Mouse (Mus musculus): Measurements from ENCODE around the gene Kdsr. TPM values are rescaled to one million over a fixed set of nuclear protein-coding genes. Genes with fewer than 3 reads are reported as not detected.

Gene Kdsr
- polyA plus RNA-seq, 1 experiment from 2014 or later: 16.1 TPM

DNA sequence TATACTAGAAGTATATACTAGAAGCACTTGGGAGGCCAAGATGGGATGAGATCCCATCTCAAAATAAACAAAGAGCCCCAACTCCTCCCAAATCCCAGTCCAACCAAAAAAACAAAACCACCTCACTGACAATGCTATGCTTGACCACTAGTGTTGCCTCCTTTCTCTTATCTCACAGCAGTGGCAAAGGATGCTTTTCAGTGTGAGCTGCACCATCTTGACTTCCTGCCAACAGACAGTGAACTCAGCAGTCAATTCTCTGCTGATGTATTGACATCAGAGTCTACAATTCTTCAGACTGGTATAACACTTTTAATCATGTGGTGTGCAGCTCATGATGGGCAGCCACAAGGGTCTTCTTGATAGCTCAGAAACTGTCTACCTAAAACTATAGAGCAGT lies 9.2 kb upstream of the Kdsr start:
- DNase-seq (ENCODE audit: low spot score): no peak
- ATAC-seq (ENCODE audit: low FRiP score): no peak
- no peaks in the 10 kb centered on the region for H3K27me3 ChIP-seq (ENCODE audit: control insufficient read depth, insufficient read depth, low read length)
- H3K4me1 ChIP-seq (replicated peaks; ENCODE audit: control insufficient read depth, insufficient read depth, low read length): no peaks in the 10 kb centered on the region
- H3K4me3 ChIP-seq (replicated peaks; ENCODE audit: low read length): no peak overlapping the region
- no peaks in the 10 kb centered on the region for H3K9me3 ChIP-seq (ENCODE audit: control insufficient read depth, low read length)
- no peak overlapping the region for H3K27ac ChIP-seq
- H3K4me2 ChIP-seq (replicated peaks): no peak overlapping the region
- H3K36me3 ChIP-seq (replicated peaks; ENCODE audit: control insufficient read depth, insufficient read depth): peaks cover 68% of the 10 kb centered on the region
- H3K9ac ChIP-seq: no peak overlapping the region

DNA sequence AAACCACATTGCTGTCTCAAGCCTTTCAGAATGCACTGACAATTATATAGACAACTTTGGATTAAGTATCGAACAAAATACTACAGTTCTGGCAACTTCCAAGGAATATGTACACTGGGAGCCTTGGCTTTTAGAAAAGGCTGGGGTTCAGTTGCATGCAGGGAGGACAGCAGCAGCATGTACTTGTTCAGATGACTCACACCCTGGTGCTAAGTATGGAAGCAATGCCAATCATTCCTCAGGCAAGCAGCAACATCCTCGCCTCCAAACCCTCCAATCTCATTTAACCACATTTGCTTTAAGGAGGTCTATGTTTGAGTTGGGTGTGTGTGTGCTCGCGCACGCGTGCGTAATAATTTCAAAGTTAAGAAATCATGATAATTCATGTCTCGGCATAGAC lies 6.2 kb upstream of the Kdsr start:
- 97% methylated on average over 8 of the region's 8 CpGs for WGBS

DNA sequence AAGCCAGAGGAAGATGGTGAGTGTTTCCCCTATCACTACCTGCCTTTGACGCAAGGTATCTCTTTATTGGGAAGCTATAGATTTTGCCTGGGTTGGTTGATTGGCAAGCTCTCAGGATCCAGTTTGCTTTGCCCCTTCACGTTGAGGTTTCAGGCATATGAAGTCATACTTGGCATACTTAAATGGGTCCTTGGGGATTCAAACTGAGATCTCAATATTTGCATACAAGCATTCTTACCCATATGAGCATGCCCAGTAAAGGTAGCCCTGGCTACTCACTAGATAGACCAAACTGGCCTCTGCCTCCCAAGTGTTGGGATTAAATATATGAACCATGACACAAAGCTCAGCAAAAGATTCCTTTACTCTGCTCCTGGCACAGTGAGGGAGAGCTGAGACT lies 5.3 kb upstream of the Kdsr start:
- H3K27me3 ChIP-seq (ENCODE audit: control insufficient read depth, insufficient read depth, low read length): no peaks in the 10 kb centered on the region
- H3K9me3 ChIP-seq (ENCODE audit: control insufficient read depth, low read length): no peaks in the 10 kb centered on the region
- no peak overlapping the region for H3K27ac ChIP-seq
- no peak overlapping the region for H3K4me2 ChIP-seq (replicated peaks)
- 93% methylated on average over 2 of the region's 2 CpGs for WGBS
- no peaks in the 10 kb centered on the region for H3K4me1 ChIP-seq (replicated peaks; ENCODE audit: control insufficient read depth, insufficient read depth, low read length)
- H3K9ac ChIP-seq: no peak overlapping the region
- DNase-seq (ENCODE audit: low spot score): no peak
- H3K4me3 ChIP-seq (replicated peaks; ENCODE audit: low read length): no peak overlapping the region
- ATAC-seq (ENCODE audit: low FRiP score): no peak
- peaks cover 43% of the 10 kb centered on the region for H3K36me3 ChIP-seq (replicated peaks; ENCODE audit: control insufficient read depth, insufficient read depth)

More for the DNA sequence above, 6.2 kb upstream of the Kdsr start:
- H3K4me2 ChIP-seq (replicated peaks): no peak overlapping the region
- no peak overlapping the region for H3K9ac ChIP-seq
- no peak for DNase-seq (ENCODE audit: low spot score)
- H3K4me1 ChIP-seq (replicated peaks; ENCODE audit: control insufficient read depth, insufficient read depth, low read length): no peaks in the 10 kb centered on the region
- H3K27me3 ChIP-seq (ENCODE audit: control insufficient read depth, insufficient read depth, low read length): no peaks in the 10 kb centered on the region
- no peak overlapping the region for H3K27ac ChIP-seq
- H3K9me3 ChIP-seq (ENCODE audit: control insufficient read depth, low read length): no peaks in the 10 kb centered on the region
- peaks cover 52% of the 10 kb centered on the region for H3K36me3 ChIP-seq (replicated peaks; ENCODE audit: control insufficient read depth, insufficient read depth)
- no peak for ATAC-seq (ENCODE audit: low FRiP score)
- no peak overlapping the region for H3K4me3 ChIP-seq (replicated peaks; ENCODE audit: low read length)

DNA sequence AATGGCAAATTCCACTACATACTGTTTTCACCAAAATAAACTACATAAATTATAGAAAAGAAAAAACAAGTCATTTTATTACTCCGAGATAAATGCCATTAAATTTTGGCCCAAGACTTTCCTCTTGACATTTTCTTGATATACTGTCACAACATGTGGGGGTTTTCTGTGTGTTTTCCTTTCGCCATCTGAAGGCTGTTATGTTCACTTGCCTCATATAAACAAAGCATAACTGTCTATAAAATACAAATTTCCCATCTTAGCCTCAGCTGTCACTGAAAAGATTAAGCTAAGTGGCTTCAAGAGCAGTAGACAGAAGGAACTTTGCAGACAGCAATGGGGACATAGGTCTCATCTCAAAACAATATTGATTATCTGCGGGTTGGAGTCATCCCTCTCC lies 4.8 kb upstream of the Kdsr start:
- H3K9me3 ChIP-seq (ENCODE audit: control insufficient read depth, low read length): no peaks in the 10 kb centered on the region
- 93% methylated on average over 3 of the region's 3 CpGs for WGBS
- no peaks in the 10 kb centered on the region for H3K27me3 ChIP-seq (ENCODE audit: control insufficient read depth, insufficient read depth, low read length)
- ATAC-seq (ENCODE audit: low FRiP score): no peak
- H3K4me3 ChIP-seq (replicated peaks; ENCODE audit: low read length): no peak overlapping the region
- no peaks in the 10 kb centered on the region for H3K4me1 ChIP-seq (replicated peaks; ENCODE audit: control insufficient read depth, insufficient read depth, low read length)
- no peak overlapping the region for H3K27ac ChIP-seq
- no peak overlapping the region for H3K4me2 ChIP-seq (replicated peaks)
- no peak for DNase-seq (ENCODE audit: low spot score)
- H3K36me3 ChIP-seq (replicated peaks; ENCODE audit: control insufficient read depth, insufficient read depth): peaks cover 39% of the 10 kb centered on the region
- no peak overlapping the region for H3K9ac ChIP-seq

DNA sequence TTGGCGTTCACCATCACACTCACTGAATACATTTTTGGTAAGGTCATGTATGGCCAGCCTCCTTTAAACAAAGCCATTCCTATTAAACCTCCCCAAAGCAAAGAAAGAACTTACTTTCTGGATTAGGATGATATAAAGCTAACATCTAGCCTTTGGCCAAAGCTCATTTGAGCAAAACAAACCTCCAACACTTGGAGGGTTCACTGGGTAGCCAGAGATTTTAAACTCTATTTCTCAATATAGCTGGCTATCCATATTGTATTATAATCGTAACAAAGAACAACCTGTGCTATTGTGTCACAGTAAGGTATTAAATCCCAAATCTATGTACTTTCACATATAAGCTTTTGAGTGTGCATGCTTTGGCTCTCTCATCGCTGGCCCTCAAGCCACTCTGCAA lies 1.2 kb upstream of the Kdsr start:
- Histone ChIP-seq H3K4me3 (replicated peaks; ENCODE audit: low read length) (no peak overlapping the region), H3K27ac (no peak overlapping the region), H3K4me1 (replicated peaks; ENCODE audit: control insufficient read depth, insufficient read depth, low read length) (peaks cover 12% of the 10 kb centered on the region), H3K9ac (no peak overlapping the region), H3K27me3 (ENCODE audit: control insufficient read depth, insufficient read depth, low read length) (no peaks in the 10 kb centered on the region), H3K36me3 (replicated peaks; ENCODE audit: control insufficient read depth, insufficient read depth) (peaks cover 11% of the 10 kb centered on the region), H3K4me2 (replicated peaks) (peak overlapping the region; percentile 89; the same call in 1 of the 2 replicates), H3K9me3 (ENCODE audit: control insufficient read depth, low read length) (no peaks in the 10 kb centered on the region)
- no peak for DNase-seq (ENCODE audit: low spot score)
- WGBS: 87% methylated on average over 3 of the region's 3 CpGs
- no peak for ATAC-seq (ENCODE audit: low FRiP score)

DNA sequence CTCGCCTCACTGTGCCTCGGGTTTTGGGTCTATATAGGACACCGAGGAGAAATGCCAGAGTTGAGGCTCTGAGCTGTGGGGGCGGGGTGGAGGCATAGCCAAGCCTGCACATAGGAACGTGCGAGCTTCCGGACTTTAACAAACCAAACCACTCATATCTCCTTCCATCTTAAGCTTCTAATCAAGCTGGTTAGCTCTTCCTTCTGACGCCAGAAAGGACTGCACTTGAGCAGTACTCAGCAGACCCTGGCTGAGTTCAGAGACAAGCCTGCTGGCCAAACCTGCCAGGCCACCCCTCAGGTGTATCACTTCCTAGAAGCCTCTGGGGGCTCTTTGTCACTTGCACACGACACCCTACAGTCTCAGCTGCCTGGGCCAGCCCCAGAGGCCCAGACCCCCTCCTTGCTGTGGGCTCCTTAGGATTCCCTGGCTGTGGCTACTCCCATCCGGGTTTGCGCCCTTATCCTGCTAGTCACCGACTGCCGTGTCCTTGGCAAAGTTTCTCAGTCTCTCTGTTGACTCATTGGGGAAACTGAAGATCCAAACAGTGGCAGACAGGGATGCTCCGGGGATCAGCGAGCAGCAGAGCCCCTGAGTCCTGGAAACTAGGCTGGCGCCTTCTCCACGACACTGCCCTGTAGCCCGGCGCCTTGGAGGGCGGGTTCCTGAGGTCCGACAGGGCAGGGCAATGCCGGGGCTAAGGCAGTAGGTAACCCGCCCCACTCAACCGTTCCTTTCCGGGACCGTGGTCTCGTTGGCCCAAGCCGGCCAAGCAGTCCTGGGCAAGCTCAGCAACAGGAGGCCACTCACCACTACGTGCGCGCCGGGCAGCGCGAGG lies 574 bp downstream of the Kdsr start:
- Histone ChIP-seq H3K9ac (peak overlapping the region; percentile 75), H3K4me1 (replicated peaks; ENCODE audit: control insufficient read depth, insufficient read depth, low read length) (peaks cover 12% of the 10 kb centered on the region), H3K4me3 (replicated peaks; ENCODE audit: low read length) (peak overlapping the region; percentile 65), H3K4me2 (replicated peaks) (peak overlapping the region; percentile 89), H3K27ac (peak overlapping the region; percentile 89), H3K9me3 (ENCODE audit: control insufficient read depth, low read length) (no peaks in the 10 kb centered on the region), H3K36me3 (replicated peaks; ENCODE audit: control insufficient read depth, insufficient read depth) (peaks cover 2% of the 10 kb centered on the region; the same call in 1 of the 2 replicates), H3K27me3 (ENCODE audit: control insufficient read depth, insufficient read depth, low read length) (no peaks in the 10 kb centered on the region)
- DNase-seq (ENCODE audit: low spot score) (no peak), ATAC-seq (ENCODE audit: low FRiP score) (peak; percentile 12; the same call in 1 of the 2 replicates)
- 5% methylated on average over 34 of the region's 34 CpGs for WGBS

DNA sequence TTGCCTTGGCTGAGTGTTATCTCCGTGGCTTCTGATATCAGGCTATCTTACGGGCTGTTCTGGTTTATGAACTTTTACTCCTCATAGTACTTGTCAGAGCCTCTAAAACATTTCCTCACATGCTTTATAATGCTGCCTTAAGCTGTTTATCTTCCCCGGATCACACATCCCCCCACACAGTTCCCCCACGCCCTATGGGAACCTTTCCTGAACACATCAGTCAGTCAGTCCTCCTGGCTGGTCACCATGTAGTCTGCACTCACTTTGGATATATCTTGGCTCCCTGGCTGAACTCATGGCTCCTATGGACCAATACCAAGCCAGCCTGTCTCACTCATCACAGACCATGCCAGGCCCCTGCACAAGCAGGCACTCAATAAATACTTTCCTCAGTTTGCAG lies 2.9 kb downstream of the Kdsr start:
- DNase-seq (ENCODE audit: low spot score): no peak
- no peak overlapping the region for H3K27ac ChIP-seq
- H3K27me3 ChIP-seq (ENCODE audit: control insufficient read depth, insufficient read depth, low read length): no peaks in the 10 kb centered on the region
- peaks cover 16% of the 10 kb centered on the region for H3K36me3 ChIP-seq (replicated peaks; ENCODE audit: control insufficient read depth, insufficient read depth)
- H3K4me3 ChIP-seq (replicated peaks; ENCODE audit: low read length): no peak overlapping the region
- ATAC-seq (ENCODE audit: low FRiP score): no peak
- no peaks in the 10 kb centered on the region for H3K9me3 ChIP-seq (ENCODE audit: control insufficient read depth, low read length)
- H3K4me1 ChIP-seq (replicated peaks; ENCODE audit: control insufficient read depth, insufficient read depth, low read length): peaks cover 12% of the 10 kb centered on the region
- no peak overlapping the region for H3K4me2 ChIP-seq (replicated peaks)
- H3K9ac ChIP-seq: no peak overlapping the region
- 94% methylated on average over 4 of the region's 4 CpGs for WGBS

DNA sequence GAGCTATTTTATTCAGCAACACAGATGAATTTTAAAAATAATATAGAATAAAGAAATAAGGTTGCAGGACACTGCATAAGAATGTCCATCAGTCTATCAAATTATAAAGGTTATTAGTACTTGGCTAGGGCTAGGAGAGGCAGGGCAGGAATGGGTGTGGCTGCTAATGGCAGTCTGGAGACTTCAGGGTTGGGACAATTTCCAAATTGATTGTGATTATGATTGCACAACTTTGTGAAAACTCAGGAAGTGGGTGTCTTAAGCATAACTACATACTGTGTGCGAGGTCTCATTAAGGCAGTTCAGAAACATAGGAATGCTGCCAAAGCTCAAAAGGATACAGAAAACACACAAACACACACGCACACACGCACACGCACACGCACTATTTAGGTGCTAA lies 7.5 kb downstream of the Kdsr start:
- 94% methylated on average over 5 of the region's 5 CpGs for WGBS
- peaks cover 34% of the 10 kb centered on the region for H3K36me3 ChIP-seq (replicated peaks; ENCODE audit: control insufficient read depth, insufficient read depth)
- DNase-seq (ENCODE audit: low spot score) (no peak), ATAC-seq (ENCODE audit: low FRiP score) (no peak)
- no peaks in the 10 kb centered on the region for H3K27me3 ChIP-seq (ENCODE audit: control insufficient read depth, insufficient read depth, low read length)
- H3K4me3 ChIP-seq (replicated peaks; ENCODE audit: low read length): no peak overlapping the region
- no peaks in the 10 kb centered on the region for H3K4me1 ChIP-seq (replicated peaks; ENCODE audit: control insufficient read depth, insufficient read depth, low read length)
- H3K4me2 ChIP-seq (replicated peaks): no peak overlapping the region
- H3K9ac ChIP-seq: no peak overlapping the region
- no peaks in the 10 kb centered on the region for H3K9me3 ChIP-seq (ENCODE audit: control insufficient read depth, low read length)
- no peak overlapping the region for H3K27ac ChIP-seq

DNA sequence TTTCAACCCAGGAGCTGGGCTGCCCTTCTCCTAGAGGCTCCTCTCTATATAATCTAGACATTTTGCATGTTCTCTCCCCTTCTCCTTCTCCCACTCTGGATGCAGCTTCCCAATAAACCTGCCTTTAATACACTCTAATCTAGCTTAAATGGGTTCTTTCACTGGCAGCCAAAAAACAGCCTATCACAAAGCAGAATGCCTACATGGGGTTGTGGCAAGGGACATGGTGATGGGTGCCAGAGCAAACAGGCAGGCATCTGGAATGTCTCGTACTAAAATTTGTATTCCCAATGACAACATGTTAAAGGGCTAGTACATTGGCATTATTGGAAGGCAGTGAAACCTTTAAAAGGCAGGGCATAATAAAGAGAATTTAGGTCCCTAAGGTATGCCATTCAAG lies 8.9 kb downstream of the Kdsr start:
- H3K9me3 ChIP-seq (ENCODE audit: control insufficient read depth, low read length): no peaks in the 10 kb centered on the region
- peaks cover 47% of the 10 kb centered on the region for H3K36me3 ChIP-seq (replicated peaks; ENCODE audit: control insufficient read depth, insufficient read depth)
- no peak overlapping the region for H3K27ac ChIP-seq
- H3K4me2 ChIP-seq (replicated peaks): no peak overlapping the region
- WGBS: 84% methylated on average over 1 of the region's 1 CpGs
- H3K4me1 ChIP-seq (replicated peaks; ENCODE audit: control insufficient read depth, insufficient read depth, low read length): no peaks in the 10 kb centered on the region
- H3K9ac ChIP-seq: no peak overlapping the region
- H3K4me3 ChIP-seq (replicated peaks; ENCODE audit: low read length): no peak overlapping the region
- no peak for DNase-seq (ENCODE audit: low spot score)
- H3K27me3 ChIP-seq (ENCODE audit: control insufficient read depth, insufficient read depth, low read length): no peaks in the 10 kb centered on the region
- ATAC-seq (ENCODE audit: low FRiP score): no peak

All from hindbrain, embryonic 14.5 days (tissue).